Mouse (Mus musculus): Measurements from ENCODE around the gene Tgfbr1. TPM values are rescaled to one million over a fixed set of nuclear protein-coding genes. Genes with fewer than 3 reads are reported as not detected.

The Tgfbr1 gene
- polyA plus RNA-seq, 1 experiment from 2014 or later: 99.1 TPM

- WGBS: 72% methylated on average over 1 of the region's 1 CpGs
- Histone ChIP-seq H3K27ac (no peak overlapping the region), H3K4me2 (no peak overlapping the region), H3K4me1 (no peaks in the 10 kb centered on the region), H3K27me3 (no peaks in the 10 kb centered on the region; the same call in 1 of the 2 replicates), H3K9me3 (no peaks in the 10 kb centered on the region), H3K4me3 (replicated peaks) (no peak overlapping the region), H3K36me3 (replicated peaks) (no peaks in the 10 kb centered on the region), H3K9ac (no peak overlapping the region)
- no peak for ATAC-seq (ENCODE audit: low FRiP score)
Measured at GRCm38 (mm10) chr4:47324206-47324605, 28.8 kb upstream of the Tgfbr1 start.

- H3K9me3 ChIP-seq: no peaks in the 10 kb centered on the region
- ATAC-seq (ENCODE audit: low FRiP score): no peak
- 82% methylated on average over 3 of the region's 3 CpGs for WGBS
Measured at GRCm38 (mm10) chr4:47327782-47328181, 25.2 kb upstream of the Tgfbr1 start.

GRCm38 (mm10) chr4:47329285-47329684 is 23.7 kb upstream of the Tgfbr1 start:
- 15% methylated on average over 1 of the region's 1 CpGs for WGBS
- Histone ChIP-seq H3K36me3 (replicated peaks) (no peaks in the 10 kb centered on the region), H3K27me3 (no peaks in the 10 kb centered on the region), H3K4me2 (no peak overlapping the region), H3K4me1 (no peaks in the 10 kb centered on the region), H3K4me3 (replicated peaks) (no peak overlapping the region), H3K9ac (no peak overlapping the region), H3K9me3 (no peaks in the 10 kb centered on the region), H3K27ac (no peak overlapping the region)
- no peak for ATAC-seq (ENCODE audit: low FRiP score)

More at GRCm38 (mm10) chr4:47327782-47328181, 25.2 kb upstream of the Tgfbr1 start:
- H3K9ac ChIP-seq: no peak overlapping the region
- no peaks in the 10 kb centered on the region for H3K27me3 ChIP-seq
- no peak overlapping the region for H3K4me3 ChIP-seq (replicated peaks)
- no peaks in the 10 kb centered on the region for H3K36me3 ChIP-seq (replicated peaks)
- H3K4me1 ChIP-seq: no peaks in the 10 kb centered on the region
- no peak overlapping the region for H3K27ac ChIP-seq
- H3K4me2 ChIP-seq: no peak overlapping the region

GRCm38 (mm10) chr4:47330378-47331052 is 22.5 kb upstream of the Tgfbr1 start:
- Histone ChIP-seq H3K4me3 (replicated peaks) (no peak overlapping the region), H3K9me3 (no peaks in the 10 kb centered on the region), H3K9ac (no peak overlapping the region), H3K36me3 (replicated peaks) (no peaks in the 10 kb centered on the region), H3K27me3 (no peaks in the 10 kb centered on the region; the same call in 1 of the 2 replicates), H3K4me1 (no peaks in the 10 kb centered on the region), H3K27ac (no peak overlapping the region), H3K4me2 (no peak overlapping the region)
- no peak for ATAC-seq (ENCODE audit: low FRiP score)
- WGBS: 91% methylated on average over 13 of the region's 13 CpGs

- ATAC-seq (ENCODE audit: low FRiP score): no peak
- 90% methylated on average over 6 of the region's 6 CpGs for WGBS
- Histone ChIP-seq H3K27ac (no peak overlapping the region), H3K4me3 (replicated peaks) (no peak overlapping the region), H3K9ac (no peak overlapping the region), H3K27me3 (peaks cover 3% of the 10 kb centered on the region; the same call in 1 of the 2 replicates), H3K9me3 (no peaks in the 10 kb centered on the region), H3K4me1 (no peaks in the 10 kb centered on the region), H3K36me3 (replicated peaks) (no peaks in the 10 kb centered on the region), H3K4me2 (no peak overlapping the region)
Measured at GRCm38 (mm10) chr4:47332812-47333343, 20.1 kb upstream of the Tgfbr1 start.

GRCm38 (mm10) chr4:47333541-47333940 is 19.5 kb upstream of the Tgfbr1 start:
- Histone ChIP-seq H3K9me3 (no peaks in the 10 kb centered on the region), H3K27ac (no peak overlapping the region), H3K9ac (no peak overlapping the region), H3K27me3 (peaks cover 3% of the 10 kb centered on the region; the same call in 1 of the 2 replicates), H3K36me3 (replicated peaks) (no peaks in the 10 kb centered on the region), H3K4me1 (no peaks in the 10 kb centered on the region), H3K4me2 (no peak overlapping the region), H3K4me3 (replicated peaks) (no peak overlapping the region)
- ATAC-seq (ENCODE audit: low FRiP score): no peak
- WGBS: 97% methylated on average over 3 of the region's 3 CpGs

GRCm38 (mm10) chr4:47336941-47337600 is 16.0 kb upstream of the Tgfbr1 start:
- Histone ChIP-seq H3K9me3 (no peaks in the 10 kb centered on the region), H3K27me3 (peaks cover 3% of the 10 kb centered on the region; the same call in 1 of the 2 replicates), H3K27ac (no peak overlapping the region), H3K4me3 (replicated peaks) (no peak overlapping the region), H3K9ac (no peak overlapping the region), H3K4me2 (no peak overlapping the region), H3K4me1 (peaks cover 14% of the 10 kb centered on the region), H3K36me3 (replicated peaks) (no peaks in the 10 kb centered on the region)
- 86% methylated on average over 3 of the region's 3 CpGs for WGBS
- ATAC-seq (ENCODE audit: low FRiP score): no peak

- no peak for ATAC-seq (ENCODE audit: low FRiP score)
- Histone ChIP-seq H3K27ac (no peak overlapping the region), H3K36me3 (replicated peaks) (no peaks in the 10 kb centered on the region), H3K4me2 (peak overlapping the region; percentile 15; the same call in 1 of the 2 replicates), H3K9me3 (no peaks in the 10 kb centered on the region), H3K9ac (no peak overlapping the region), H3K27me3 (no peaks in the 10 kb centered on the region), H3K4me1 (peaks cover 19% of the 10 kb centered on the region), H3K4me3 (replicated peaks) (no peak overlapping the region)
- 19% methylated on average over 8 of the region's 8 CpGs for WGBS
Measured at GRCm38 (mm10) chr4:47342632-47343031, 10.4 kb upstream of the Tgfbr1 start.

GRCm38 (mm10) chr4:47347022-47347421 is 6.0 kb upstream of the Tgfbr1 start:
- ATAC-seq (ENCODE audit: low FRiP score): no peak
- Histone ChIP-seq H3K9me3 (no peaks in the 10 kb centered on the region), H3K9ac (no peak overlapping the region), H3K4me1 (peaks cover 18% of the 10 kb centered on the region), H3K4me3 (replicated peaks) (no peak overlapping the region), H3K27me3 (peaks cover 12% of the 10 kb centered on the region), H3K27ac (no peak overlapping the region), H3K36me3 (replicated peaks) (no peaks in the 10 kb centered on the region), H3K4me2 (no peak overlapping the region)
- WGBS: 87% methylated on average over 4 of the region's 4 CpGs

- no peaks in the 10 kb centered on the region for H3K9me3 ChIP-seq
Measured at GRCm38 (mm10) chr4:47349759-47350158, 3.3 kb upstream of the Tgfbr1 start.

GRCm38 (mm10) chr4:47351386-47352049 is 1.5 kb upstream of the Tgfbr1 start:
- H3K9me3 ChIP-seq: no peaks in the 10 kb centered on the region
- H3K27ac ChIP-seq: no peak overlapping the region
- 0 out of 2 replicates have a peak overlapping the region, but pooled peaks have one; percentile 95 for H3K9ac ChIP-seq
- WGBS: 17% methylated on average over 9 of the region's 9 CpGs
- peak overlapping the region; percentile 95 for H3K4me2 ChIP-seq
- H3K4me1 ChIP-seq: peaks cover 29% of the 10 kb centered on the region
- peaks cover 12% of the 10 kb centered on the region for H3K27me3 ChIP-seq
- H3K36me3 ChIP-seq (replicated peaks): no peaks in the 10 kb centered on the region
- H3K4me3 ChIP-seq (replicated peaks): peak overlapping the region; percentile 96
- ATAC-seq (ENCODE audit: low FRiP score): no peak

More at GRCm38 (mm10) chr4:47349759-47350158, 3.3 kb upstream of the Tgfbr1 start:
- 40% methylated on average over 6 of the region's 6 CpGs for WGBS
- Histone ChIP-seq H3K4me2 (no peak overlapping the region), H3K27ac (no peak overlapping the region), H3K4me3 (replicated peaks) (no peak overlapping the region), H3K4me1 (peaks cover 19% of the 10 kb centered on the region), H3K27me3 (peaks cover 12% of the 10 kb centered on the region), H3K36me3 (replicated peaks) (no peaks in the 10 kb centered on the region), H3K9ac (no peak overlapping the region)
- no peak for ATAC-seq (ENCODE audit: low FRiP score)

GRCm38 (mm10) chr4:47352061-47352661 is 861 bp upstream of the Tgfbr1 start:
- Histone ChIP-seq H3K4me3 (replicated peaks) (peak overlapping the region; percentile 96), H3K4me1 (peaks cover 33% of the 10 kb centered on the region), H3K9ac (peak overlapping the region; percentile 95), H3K9me3 (no peaks in the 10 kb centered on the region), H3K4me2 (peak overlapping the region; percentile 95), H3K36me3 (replicated peaks) (no peaks in the 10 kb centered on the region), H3K27ac (peak overlapping the region; percentile 59), H3K27me3 (peaks cover 12% of the 10 kb centered on the region)
- WGBS: under 1% methylated on average over 32 of the region's 32 CpGs
- no peak; the same call in none of the 2 replicates for ATAC-seq (ENCODE audit: low FRiP score)
